ENCODE assay signal across 9 mouse cellular contexts in the genomic region with DNA sequence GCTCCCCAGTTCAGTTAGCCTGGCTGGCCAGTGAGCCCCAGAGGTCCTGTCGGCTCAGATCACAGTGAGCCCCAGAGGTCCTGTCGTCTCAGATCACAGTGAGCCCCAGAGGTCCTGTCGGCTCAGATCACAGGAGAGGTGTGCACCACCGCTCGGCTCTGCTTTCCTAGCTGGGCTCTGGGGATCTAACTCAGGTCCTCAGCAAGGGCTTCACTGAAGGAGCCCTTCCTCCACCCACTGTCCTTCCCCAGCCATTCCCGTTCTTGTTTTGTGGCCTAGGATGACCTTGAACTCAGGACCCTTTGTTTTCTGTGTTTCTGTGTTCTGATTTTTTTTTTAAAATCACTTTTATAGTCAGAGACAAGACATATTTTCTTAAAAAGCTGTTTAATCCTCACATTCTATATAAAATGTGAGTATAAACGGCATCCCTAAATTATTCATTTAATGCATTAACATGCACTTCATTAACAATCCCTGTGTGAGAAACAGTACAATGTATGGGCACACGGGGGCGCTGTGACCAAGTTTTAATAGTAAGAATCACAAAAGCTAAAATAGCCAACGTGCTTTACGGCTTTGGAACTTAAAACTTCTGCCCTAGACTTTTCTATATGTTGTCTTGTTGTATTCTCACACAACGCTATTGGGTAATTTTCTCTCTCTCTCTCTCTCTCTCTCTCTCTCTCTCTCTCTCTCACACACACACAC. TPM values are rescaled to one million over a fixed set of nuclear protein-coding genes. Genes with fewer than 3 reads are reported as not detected.
A peak's percentile ranks its signal among the peaks of the same experiment; 100 is the strongest.
DNase-seq lines count a peak whose midpoint lies in the region; ATAC-seq lines count a peak whose summit lies in the region.
"Had no signal": no experiment of that assay in that cellular context is flagged by ENCODE, and none has a peak within 500 bp of the region (broad histone marks: within the 10 kb centered on the region; RNA-seq: fewer than 3 reads in every experiment).

No protein-coding gene starts in this region.

- H3K27ac ChIP-seq in forebrain, embryonic 11.5 days (ENCODE audit: low read depth, low read length): no peak overlapping the region
- no peak overlapping the region for H3K27ac ChIP-seq in forebrain, embryonic 13.5 days
- no peak overlapping the region for H3K27ac ChIP-seq in embryonic facial prominence, embryonic 14.5 days (replicated peaks; ENCODE audit: low read depth, low read length)
- H3K27ac ChIP-seq: lung, embryonic 15.5 days had no signal

- no peak for ATAC-seq in forebrain, embryonic 11.5 days (replicated peaks; ENCODE audit: low FRiP score)
- ATAC-seq in forebrain, embryonic 13.5 days: no peak
- no peak for ATAC-seq in embryonic facial prominence, embryonic 14.5 days (ENCODE audit: low read depth)

- H3K9ac ChIP-seq in forebrain, embryonic 11.5 days (ENCODE audit: low read length): no peak overlapping the region
- no peak overlapping the region for H3K9ac ChIP-seq in forebrain, embryonic 13.5 days
- no peak overlapping the region for H3K9ac ChIP-seq in embryonic facial prominence, embryonic 14.5 days (ENCODE audit: low read depth, low read length)
- H3K9ac ChIP-seq: lung, embryonic 15.5 days had no signal

- H3K27me3 ChIP-seq in forebrain, embryonic 11.5 days (ENCODE audit: control insufficient read depth, insufficient read depth, low read length): no peaks in the 10 kb centered on the region
- H3K27me3 ChIP-seq in forebrain, embryonic 13.5 days: no peaks in the 10 kb centered on the region
- no peaks in the 10 kb centered on the region for H3K27me3 ChIP-seq in embryonic facial prominence, embryonic 14.5 days (replicated peaks; ENCODE audit: control insufficient read depth, insufficient read depth, low read length)
- H3K27me3 ChIP-seq: lung, embryonic 15.5 days had no signal

- no peaks in the 10 kb centered on the region for H3K36me3 ChIP-seq in forebrain, embryonic 11.5 days (ENCODE audit: control insufficient read depth, insufficient read depth, low read length)
- no peaks in the 10 kb centered on the region for H3K36me3 ChIP-seq in forebrain, embryonic 13.5 days (ENCODE audit: poor library complexity, severe bottlenecking)
- H3K36me3 ChIP-seq in embryonic facial prominence, embryonic 14.5 days (ENCODE audit: control insufficient read depth, insufficient read depth, low read length): no peaks in the 10 kb centered on the region
- H3K36me3 ChIP-seq: lung, embryonic 15.5 days had no signal

- H3K4me1 ChIP-seq in forebrain, embryonic 11.5 days (replicated peaks; ENCODE audit: control insufficient read depth, insufficient read depth, low read length): no peaks in the 10 kb centered on the region
- H3K4me1 ChIP-seq in forebrain, embryonic 13.5 days: no peaks in the 10 kb centered on the region
- H3K4me1 ChIP-seq in embryonic facial prominence, embryonic 14.5 days (ENCODE audit: control insufficient read depth, insufficient read depth, low read length): no peaks in the 10 kb centered on the region
- H3K4me1 ChIP-seq: lung, embryonic 15.5 days had no signal

- H3K4me3 ChIP-seq in forebrain, embryonic 11.5 days (ENCODE audit: low read depth, low read length): no peak overlapping the region
- H3K4me3 ChIP-seq in forebrain, embryonic 13.5 days: no peak overlapping the region
- no peak overlapping the region for H3K4me3 ChIP-seq in embryonic facial prominence, embryonic 14.5 days (ENCODE audit: low read depth, low read length)
- H3K4me3 ChIP-seq: lung, embryonic 15.5 days had no signal

- no peak overlapping the region for H3K4me2 ChIP-seq in forebrain, embryonic 11.5 days (ENCODE audit: low read depth, low read length, severe bottlenecking)
- H3K4me2 ChIP-seq in forebrain, embryonic 13.5 days: no peak overlapping the region
- no peak overlapping the region for H3K4me2 ChIP-seq in embryonic facial prominence, embryonic 14.5 days (ENCODE audit: low read depth, low read length)
- H3K4me2 ChIP-seq: lung, embryonic 15.5 days had no signal

- no peaks in the 10 kb centered on the region for H3K9me3 ChIP-seq in forebrain, embryonic 11.5 days (ENCODE audit: control insufficient read depth, low read length)
- no peaks in the 10 kb centered on the region for H3K9me3 ChIP-seq in forebrain, embryonic 13.5 days (replicated peaks)
- H3K9me3 ChIP-seq in embryonic facial prominence, embryonic 14.5 days (ENCODE audit: control insufficient read depth, low read length): no peaks in the 10 kb centered on the region
- H3K9me3 ChIP-seq: lung, embryonic 15.5 days had no signal

- peak; percentile 75 for DNase-seq in forebrain, embryonic 11.5 days (ENCODE audit: low spot score)
- DNase-seq in A20 (ENCODE audit: low read depth, low spot score): peak; percentile 67
- peak; percentile 70 for DNase-seq in brain, adult 2 months (ENCODE audit: low read depth, low spot score)
- DNase-seq in embryonic facial prominence, embryonic 14.5 days (ENCODE audit: low spot score): peak; percentile 73
- peak; percentile 78 for DNase-seq in kidney, postnatal 10 days
- DNase-seq in lung, adult 18-20 months: peak; percentile 39 to 42
- peak; percentile 28 to 29 for DNase-seq in right cerebral cortex, postnatal 36 days (ENCODE audit: low spot score in 2 of 2)

- 51% methylated on average over 12 of the region's 12 CpGs for WGBS in forebrain, embryonic 11.5 days
- 47% methylated on average over 12 of the region's 12 CpGs for WGBS in forebrain, embryonic 13.5 days
- WGBS in embryonic facial prominence, embryonic 14.5 days: 34% methylated on average over 12 of the region's 12 CpGs

RNA-seq across cellular contexts. Expression of a gene that starts 16.1 kb away (rescaled TPM):
- not detected in 2 replicates for polyA plus RNA-seq in forebrain, embryonic 11.5 days (2014; fragmentation: Nextera tagmentation; extraction: Ambion mirVana)
- polyA plus RNA-seq in forebrain, embryonic 13.5 days (2015; fragmentation: Nextera tagmentation; extraction: Ambion mirVana): not detected in 2 replicates
- polyA plus RNA-seq in embryonic facial prominence, embryonic 14.5 days (2014; fragmentation: Nextera tagmentation; extraction: Ambion mirVana): not detected in 2 replicates
